Mouse (Mus musculus) lung, embryonic 14.5 days (tissue): ENCODE measurements around the gene Unc79. TPM values are rescaled to one million over a fixed set of nuclear protein-coding genes. Genes with fewer than 3 reads are reported as not detected.

Experiments used
- ATAC-seq: fragments of 200-750 bp; cut with Nextera tagmentation; 2 replicates; pipeline ENCODE4 v1.8.0; 2017; ENCODE audit warnings: mild to moderate bottlenecking, moderate TSS enrichment, moderate library complexity; ENCODE audit not compliant: insufficient read depth
- DNase-seq: peaks from one replicate; pipeline ENCODE4 v3.0.0-alpha.2; 2015
- H3K27ac ChIP-seq: fragments of 300-500 bp; sonication (generic); 2 replicates; pipeline ENCODE4 v1.5.1; 2014; ENCODE audit warnings: low read depth, mild to moderate bottlenecking, moderate library complexity
- H3K27me3 ChIP-seq: fragments of 300-500 bp; sonication (generic); 2 replicates; pipeline ENCODE4 v1.6.1; 2014; ENCODE audit warnings: low read length, control low read depth; ENCODE audit not compliant: insufficient read depth
- H3K36me3 ChIP-seq: fragments of 300-500 bp; sonication (generic); 2 replicates; pipeline ENCODE4 v1.6.1; 2014; ENCODE audit warnings: control low read depth; ENCODE audit not compliant: insufficient read depth
- H3K4me1 ChIP-seq: fragments of 300-500 bp; sonication (generic); 2 replicates; pipeline ENCODE4 v1.6.1; 2014; ENCODE audit warnings: antibody characterized with exemption, control low read depth; ENCODE audit not compliant: insufficient read depth
- H3K4me2 ChIP-seq: fragments of 300-500 bp; sonication (generic); 2 replicates; pipeline ENCODE4 v1.6.1; 2014; ENCODE audit warnings: mild to moderate bottlenecking
- H3K4me3 ChIP-seq: fragments of 300-500 bp; sonication (generic); 2 replicates; pipeline ENCODE4 v1.5.1; 2014; ENCODE audit warnings: low read depth, low read length
- H3K9ac ChIP-seq: fragments of 300-500 bp; sonication (generic); 2 replicates; pipeline ENCODE4 v1.6.1; 2014
- H3K9me3 ChIP-seq: fragments of 300-500 bp; sonication (generic); 2 replicates; pipeline ENCODE4 v1.6.1; 2016; ENCODE audit warnings: low read depth, low read length, control low read depth
- CTCF ChIP-seq: IDR thresholded peaks from 2 replicates; pipeline ENCODE4 v1.5.1; 2016; ENCODE audit warnings: antibody characterized with exemption, low read depth
- WGBS: fragments of 180-500 bp; shearing (Covaris S2); extraction: QIAGEN DNeasy Blood & Tissue Kit; methylation state at CpG from one replicate; pipeline ENCODE4 v1.1.7; 2014; 5-methylcytosine and 5-hydroxymethylcytosine counted together
- polyA plus RNA-seq: library from polyadenylated mRNA; unstranded; fragments of >200 nt; fragmentation: Nextera tagmentation; extraction: Ambion mirVana; gene quantifications from 2 replicates; pipeline ENCODE4 v1.2.1, GENCODE M21; 2014

The Unc79 gene
- polyA plus RNA-seq, 1 experiment from 2014 or later = 0.09 TPM

DNA sequence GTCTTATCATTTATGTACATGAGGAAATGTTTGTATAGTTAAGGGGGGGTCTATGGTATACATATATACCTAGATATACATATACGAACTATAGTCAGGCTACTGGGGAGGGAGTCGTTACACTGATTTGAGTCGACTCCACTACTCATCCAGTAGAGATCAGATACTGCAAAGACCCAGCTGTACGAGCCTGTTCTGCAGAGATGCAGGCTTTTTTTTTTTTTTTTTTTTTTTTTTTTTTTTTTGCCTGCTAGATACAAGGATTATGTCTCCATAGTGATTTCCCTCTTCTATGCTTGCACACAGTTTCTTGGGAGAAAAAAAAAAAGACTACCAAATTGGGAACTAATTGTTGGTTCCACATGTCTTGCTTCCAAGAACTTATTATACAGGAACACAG lies 113.5 kb downstream of the Unc79 start:
- no peak for TF ChIP-seq CTCF
- WGBS = 59% methylated on average over 4 of the region's 4 CpGs
- DNase-seq = no peak
- H3K4me3 ChIP-seq = no peak overlapping the region
- H3K27ac ChIP-seq = no peak overlapping the region
- no peaks in the 10 kb centered on the region for H3K27me3 ChIP-seq
- H3K36me3 ChIP-seq = no peaks in the 10 kb centered on the region
- H3K4me1 ChIP-seq = no peaks in the 10 kb centered on the region
- no peak overlapping the region for H3K4me2 ChIP-seq
- H3K9ac ChIP-seq = no peak overlapping the region
- H3K9me3 ChIP-seq = no peaks in the 10 kb centered on the region
- ATAC-seq = no peak

DNA sequence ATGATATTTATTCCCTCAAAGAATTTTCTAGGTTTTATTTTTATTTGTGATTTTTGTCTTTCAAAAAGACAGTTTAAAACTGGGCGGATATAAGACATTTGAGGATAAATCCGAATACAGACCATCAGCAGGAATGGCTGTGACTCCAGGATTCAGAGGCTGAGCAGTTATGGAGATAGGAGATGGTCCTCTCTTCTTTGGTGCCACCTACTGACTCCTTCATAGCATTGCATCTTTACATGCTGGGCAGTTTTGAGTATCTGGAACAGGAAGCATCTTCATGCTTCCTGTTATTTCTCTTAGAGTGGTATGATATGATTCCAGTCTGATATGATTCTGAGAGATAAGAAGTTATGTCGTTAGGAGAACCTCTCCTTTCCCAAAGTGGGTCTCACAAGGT lies 116.3 kb downstream of the Unc79 start:
- Histone ChIP-seq H3K4me3 (no peak overlapping the region), H3K4me2 (no peak overlapping the region), H3K27me3 (no peaks in the 10 kb centered on the region), H3K9ac (no peak overlapping the region), H3K27ac (no peak overlapping the region), H3K9me3 (no peaks in the 10 kb centered on the region), H3K4me1 (no peaks in the 10 kb centered on the region), H3K36me3 (no peaks in the 10 kb centered on the region)
- TF ChIP-seq CTCF = peak; percentile 83
- peak; percentile 79 for DNase-seq
- 8% methylated on average over 3 of the region's 3 CpGs for WGBS
- ATAC-seq = peak; percentile 52; the same call in 1 of the 2 replicates

DNA sequence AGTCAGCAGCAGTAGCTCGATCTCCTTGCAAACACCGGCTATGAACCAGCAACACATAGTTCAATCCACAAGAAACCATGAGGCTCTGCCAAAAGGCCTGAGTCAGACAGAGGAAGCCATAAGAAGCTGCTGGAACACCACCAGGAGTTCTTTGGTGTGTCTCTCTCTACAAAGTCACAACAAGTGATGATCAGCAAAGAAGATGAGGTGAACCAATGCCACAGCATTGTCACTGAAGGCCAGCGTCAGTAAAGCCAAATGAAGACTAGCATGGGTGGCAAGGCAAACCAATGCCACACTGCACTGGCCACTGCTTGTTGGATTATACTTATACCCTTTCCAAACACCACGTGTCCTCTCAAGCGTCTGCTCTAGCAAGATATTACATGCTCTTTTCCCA lies 119.5 kb downstream of the Unc79 start:
- H3K4me3 ChIP-seq = no peak overlapping the region
- no peaks in the 10 kb centered on the region for H3K27me3 ChIP-seq
- H3K9me3 ChIP-seq = no peaks in the 10 kb centered on the region
- no peak for TF ChIP-seq CTCF
- H3K4me2 ChIP-seq = no peak overlapping the region
- H3K9ac ChIP-seq = no peak overlapping the region
- DNase-seq (no peak), ATAC-seq (no peak)
- H3K36me3 ChIP-seq = no peaks in the 10 kb centered on the region
- H3K27ac ChIP-seq = no peak overlapping the region
- H3K4me1 ChIP-seq = no peaks in the 10 kb centered on the region
- WGBS = 90% methylated on average over 5 of the region's 5 CpGs

DNA sequence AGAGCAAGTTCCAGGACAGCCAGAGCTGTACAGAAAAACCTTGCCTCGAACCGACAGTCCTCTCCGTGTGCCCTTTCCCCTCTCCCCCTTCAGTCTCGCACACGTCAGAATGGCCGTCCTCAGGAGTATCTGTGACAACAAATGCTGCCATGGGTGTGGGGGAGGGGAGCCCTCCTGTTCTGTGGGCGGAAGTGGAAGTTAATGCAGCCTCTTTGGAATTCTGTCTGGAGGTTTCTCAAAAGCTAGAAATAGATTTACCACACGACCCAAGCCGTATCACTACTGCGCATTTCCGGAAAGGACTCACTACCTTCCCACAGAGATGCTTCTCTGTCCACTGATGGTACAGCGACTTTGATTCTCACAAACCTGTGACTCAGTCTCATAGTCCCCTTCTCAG lies 120.9 kb downstream of the Unc79 start:
- no peaks in the 10 kb centered on the region for H3K36me3 ChIP-seq
- no peaks in the 10 kb centered on the region for H3K4me1 ChIP-seq
- WGBS = 42% methylated on average over 12 of the region's 12 CpGs
- H3K9me3 ChIP-seq = no peaks in the 10 kb centered on the region
- H3K27ac ChIP-seq = no peak overlapping the region
- no peak overlapping the region for H3K4me2 ChIP-seq
- no peaks in the 10 kb centered on the region for H3K27me3 ChIP-seq
- no peak overlapping the region for H3K9ac ChIP-seq
- ATAC-seq (no peak), DNase-seq (no peak)
- no peak for TF ChIP-seq CTCF
- no peak overlapping the region for H3K4me3 ChIP-seq

DNA sequence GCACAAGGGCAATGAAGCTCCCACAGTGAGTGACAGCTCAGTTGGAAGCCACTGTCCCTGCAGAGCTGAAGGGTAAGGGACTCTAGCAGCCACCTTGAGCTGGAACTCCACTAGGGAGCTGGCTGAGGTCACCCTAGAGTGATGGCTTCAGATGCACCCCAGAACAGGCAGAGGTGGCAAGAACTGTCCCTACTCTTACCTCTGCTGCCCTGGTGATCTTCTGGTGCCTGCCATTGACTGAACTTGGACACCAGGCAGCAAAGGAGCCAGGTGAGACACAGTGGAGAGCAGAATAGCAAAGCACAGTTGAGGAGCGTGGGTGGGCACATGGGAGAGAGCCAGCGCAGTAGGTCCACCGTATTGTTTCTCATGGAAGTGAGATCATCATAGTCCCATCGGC lies 125.3 kb downstream of the Unc79 start:
- H3K4me1 ChIP-seq = no peaks in the 10 kb centered on the region
- 87% methylated on average over 4 of the region's 4 CpGs for WGBS
- TF ChIP-seq CTCF = no peak
- H3K36me3 ChIP-seq = no peaks in the 10 kb centered on the region
- H3K9ac ChIP-seq = no peak overlapping the region
- no peak overlapping the region for H3K27ac ChIP-seq
- H3K4me2 ChIP-seq = no peak overlapping the region
- H3K9me3 ChIP-seq = no peaks in the 10 kb centered on the region
- no peak overlapping the region for H3K4me3 ChIP-seq
- H3K27me3 ChIP-seq = no peaks in the 10 kb centered on the region
- no peak for DNase-seq
- ATAC-seq = no peak

DNA sequence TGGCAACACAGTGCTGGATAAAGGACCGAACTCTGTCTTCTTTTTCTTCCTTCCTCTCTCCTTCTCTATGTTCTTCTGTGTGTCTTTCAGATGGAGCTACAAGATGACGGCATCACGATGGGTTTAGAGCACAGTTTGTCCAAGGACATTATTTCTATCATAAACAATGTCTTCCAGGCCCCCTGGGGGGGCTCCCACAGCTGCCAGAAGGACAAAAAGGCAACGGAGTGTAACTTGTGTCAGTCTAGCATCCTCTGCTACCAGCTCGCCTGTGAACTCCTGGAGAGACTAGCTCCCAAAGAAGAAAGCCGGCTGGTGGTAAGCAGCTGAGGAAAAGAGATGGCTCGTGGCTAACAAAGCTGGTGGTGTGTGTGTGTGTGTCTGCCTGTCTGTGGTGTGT lies 130.1 kb downstream of the Unc79 start:
- DNase-seq (no peak), ATAC-seq (no peak)
- H3K9me3 ChIP-seq = no peaks in the 10 kb centered on the region
- TF ChIP-seq CTCF = no peak
- H3K9ac ChIP-seq = no peak overlapping the region
- no peaks in the 10 kb centered on the region for H3K27me3 ChIP-seq
- WGBS = 36% methylated on average over 7 of the region's 7 CpGs
- no peaks in the 10 kb centered on the region for H3K4me1 ChIP-seq
- no peak overlapping the region for H3K4me3 ChIP-seq
- H3K36me3 ChIP-seq = no peaks in the 10 kb centered on the region
- H3K27ac ChIP-seq = no peak overlapping the region
- H3K4me2 ChIP-seq = no peak overlapping the region

DNA sequence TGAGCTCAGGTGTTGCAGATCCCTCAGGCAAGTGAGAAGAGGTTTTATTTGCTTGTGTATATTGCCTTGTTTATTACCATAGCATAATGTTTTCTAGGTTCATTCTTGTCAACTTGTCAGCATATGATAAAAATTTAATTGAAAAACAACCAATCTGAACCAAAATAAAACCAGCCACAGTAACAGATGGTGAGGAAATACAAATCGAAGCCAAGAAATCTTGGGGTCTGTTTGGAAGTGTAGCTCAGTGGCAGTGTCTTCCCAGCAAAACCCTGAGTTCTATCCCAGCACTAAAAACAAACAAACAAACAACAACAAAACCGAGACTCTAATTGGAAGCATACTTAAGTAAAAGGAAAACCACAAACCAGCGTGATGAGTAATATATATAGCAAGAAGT lies 131.4 kb downstream of the Unc79 start:
- DNase-seq (no peak), ATAC-seq (no peak)
- Histone ChIP-seq H3K4me3 (no peak overlapping the region), H3K4me2 (no peak overlapping the region), H3K27ac (no peak overlapping the region), H3K9me3 (no peaks in the 10 kb centered on the region), H3K9ac (no peak overlapping the region), H3K27me3 (no peaks in the 10 kb centered on the region), H3K4me1 (no peaks in the 10 kb centered on the region), H3K36me3 (no peaks in the 10 kb centered on the region)
- 66% methylated on average over 3 of the region's 3 CpGs for WGBS
- TF ChIP-seq CTCF = no peak

DNA sequence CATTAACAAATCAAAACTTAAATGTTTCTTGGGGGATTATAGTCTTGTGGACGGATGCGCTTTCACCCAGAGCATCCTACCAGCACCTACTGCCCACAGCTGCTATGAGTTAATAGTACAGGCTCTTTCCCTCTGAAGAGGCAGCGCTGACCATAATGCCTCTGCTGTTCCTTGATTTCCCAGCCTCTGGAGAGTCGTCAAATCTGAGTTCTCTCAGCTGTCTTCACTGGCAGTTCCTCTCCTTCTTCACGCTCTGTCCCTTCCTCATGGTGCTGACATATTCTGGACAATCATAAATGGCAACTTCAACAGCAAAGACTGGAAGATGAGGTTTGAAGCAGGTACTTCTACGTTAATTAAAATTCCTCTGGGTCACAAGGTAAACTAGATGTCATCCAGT lies 143.2 kb downstream of the Unc79 start:
- H3K9ac ChIP-seq = no peak overlapping the region
- no peaks in the 10 kb centered on the region for H3K36me3 ChIP-seq
- DNase-seq (no peak), ATAC-seq (no peak)
- no peak overlapping the region for H3K4me2 ChIP-seq
- H3K9me3 ChIP-seq = no peaks in the 10 kb centered on the region
- H3K27me3 ChIP-seq = no peaks in the 10 kb centered on the region
- no peak overlapping the region for H3K27ac ChIP-seq
- 67% methylated on average over 6 of the region's 6 CpGs for WGBS
- TF ChIP-seq CTCF = no peak
- no peak overlapping the region for H3K4me3 ChIP-seq
- no peaks in the 10 kb centered on the region for H3K4me1 ChIP-seq
